Mouse (Mus musculus) hindbrain, embryonic 14.5 days (tissue): ENCODE data around the gene Lekr1. TPM values are rescaled to one million over a fixed set of nuclear protein-coding genes. Genes with fewer than 3 reads are reported as not detected.
A peak's percentile ranks its signal among the peaks of the same experiment; 100 is the strongest.

Experiments used
- ATAC-seq: fragments of 200-750 bp; cut with Nextera tagmentation; 2 replicates; pipeline ENCODE4 v1.8.0; 2017; ENCODE audit warnings: moderate number of reproducible peaks, mild to moderate bottlenecking, moderate TSS enrichment, moderate library complexity; ENCODE audit not compliant: low FRiP score
- DNase-seq: peaks from one replicate; pipeline ENCODE4 v3.0.0-alpha.2; 2015; ENCODE audit warnings: low spot score
- H3K27ac ChIP-seq: fragments of 300-500 bp; sonication (generic); 2 replicates; pipeline ENCODE4 v1.5.1; 2014; ENCODE audit warnings: mild to moderate bottlenecking, moderate library complexity
- H3K27me3 ChIP-seq: fragments of 300-500 bp; sonication (generic); 2 replicates; pipeline ENCODE4 v1.6.1; 2014; ENCODE audit warnings: mild to moderate bottlenecking, low read length, mixed read lengths; ENCODE audit not compliant: control insufficient read depth, insufficient read depth
- H3K36me3 ChIP-seq: fragments of 300-500 bp; sonication (generic); replicated peaks from 2 replicates; pipeline ENCODE4 v1.6.1; 2014; ENCODE audit not compliant: control insufficient read depth, insufficient read depth
- H3K4me1 ChIP-seq: fragments of 300-500 bp; sonication (generic); replicated peaks from 2 replicates; pipeline ENCODE4 v1.6.1; 2014; ENCODE audit warnings: antibody characterized with exemption, low read length, mixed read lengths; ENCODE audit not compliant: control insufficient read depth, insufficient read depth
- H3K4me2 ChIP-seq: fragments of 300-500 bp; sonication (generic); replicated peaks from 2 replicates; pipeline ENCODE4 v1.6.1; 2014; ENCODE audit warnings: mild to moderate bottlenecking, moderate library complexity
- H3K4me3 ChIP-seq: fragments of 300-500 bp; sonication (generic); replicated peaks from 2 replicates; pipeline ENCODE4 v1.5.1; 2014; ENCODE audit warnings: mild to moderate bottlenecking, low read length
- H3K9ac ChIP-seq: fragments of 300-500 bp; sonication (generic); 2 replicates; pipeline ENCODE4 v1.6.1; 2014
- H3K9me3 ChIP-seq: fragments of 300-500 bp; sonication (generic); 2 replicates; pipeline ENCODE4 v1.6.1; 2016; ENCODE audit warnings: low read length; ENCODE audit not compliant: control insufficient read depth
- WGBS: fragments of 180-500 bp; shearing (Covaris S2); extraction: QIAGEN DNeasy Blood & Tissue Kit; methylation state at CpG from one replicate; pipeline ENCODE4 v1.1.7; 2014; 5-methylcytosine and 5-hydroxymethylcytosine counted together
- polyA plus RNA-seq: library from polyadenylated mRNA; unstranded; fragments of >200 nt; fragmentation: Nextera tagmentation; extraction: Ambion mirVana; gene quantifications from 2 replicates; pipeline ENCODE4 v1.2.1, GENCODE M21; 2014

Lekr1 gene
- polyA plus RNA-seq, 1 experiment from 2014 or later = 8.2 TPM

DNA sequence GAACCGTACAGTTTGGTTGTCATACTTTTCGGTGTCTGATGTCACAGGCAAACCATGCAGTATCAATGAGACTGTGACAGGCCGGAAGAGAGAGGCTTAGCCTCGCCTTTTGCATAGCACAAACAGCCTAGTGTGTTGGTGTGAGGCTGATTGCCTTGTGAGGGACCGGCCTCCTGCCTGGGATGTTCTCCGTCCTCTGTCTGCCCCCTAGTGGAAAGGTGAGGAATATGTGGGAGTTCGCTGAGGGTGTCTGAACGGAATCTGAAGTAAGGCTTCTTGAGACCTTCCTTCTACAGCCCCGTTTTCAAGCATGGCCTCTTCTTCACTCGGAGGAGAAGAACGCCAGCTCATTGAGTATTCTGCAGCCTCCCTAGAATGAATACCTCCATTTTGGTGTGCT, 197.3 kb downstream of the Lekr1 start:
- H3K9ac ChIP-seq = peak overlapping the region; percentile 17; the same call in 1 of the 2 replicates
- H3K9me3 ChIP-seq = no peaks in the 10 kb centered on the region
- ATAC-seq (peak; percentile 90), DNase-seq (peak; percentile 89)
- no peak overlapping the region for H3K4me3 ChIP-seq
- H3K4me1 ChIP-seq = peaks cover 37% of the 10 kb centered on the region
- WGBS = 3% methylated on average over 11 of the region's 11 CpGs
- peak overlapping the region; percentile 40 for H3K4me2 ChIP-seq
- H3K27ac ChIP-seq = no peak overlapping the region
- H3K36me3 ChIP-seq = no peaks in the 10 kb centered on the region
- H3K27me3 ChIP-seq = no peaks in the 10 kb centered on the region

DNA sequence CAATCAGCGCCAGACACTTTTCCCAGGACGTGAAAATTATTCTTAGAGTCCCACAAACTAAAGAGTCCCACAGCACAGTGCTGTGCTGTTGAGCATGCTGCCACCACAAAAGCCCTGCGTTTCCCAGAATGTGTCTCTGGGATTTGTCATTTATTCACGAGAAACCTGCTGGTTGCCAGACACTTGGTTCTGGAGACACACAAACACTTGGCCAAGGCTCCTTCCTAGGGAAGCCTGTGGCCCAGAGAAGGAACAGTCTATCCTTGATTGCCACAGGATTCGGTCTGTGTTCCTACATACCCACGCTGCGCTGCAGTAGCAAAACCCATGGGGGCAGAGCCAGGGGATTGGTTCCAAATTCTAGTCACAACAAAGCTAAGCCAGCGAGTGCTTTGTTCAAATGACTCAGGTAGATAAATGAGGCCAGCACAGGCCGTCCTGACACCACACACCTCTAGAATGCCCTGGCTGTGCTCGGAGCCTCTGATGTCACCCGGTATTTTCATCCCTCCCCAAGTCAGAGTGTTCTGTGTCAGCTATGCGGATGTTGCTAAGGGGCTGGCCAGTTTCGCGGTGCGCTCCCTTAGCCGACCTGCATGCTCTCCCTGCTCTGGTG, 197.8 kb downstream of the Lekr1 start:
- H3K27me3 ChIP-seq = no peaks in the 10 kb centered on the region
- no peak overlapping the region for H3K4me3 ChIP-seq
- 52% methylated on average over 16 of the region's 16 CpGs for WGBS
- peak overlapping the region; percentile 17; the same call in 1 of the 2 replicates for H3K9ac ChIP-seq
- ATAC-seq (0 out of 2 replicates have a peak, but pooled peaks have one; percentile 19), DNase-seq (no peak)
- H3K36me3 ChIP-seq = no peaks in the 10 kb centered on the region
- H3K4me2 ChIP-seq = peak overlapping the region; percentile 40
- no peak overlapping the region for H3K27ac ChIP-seq
- H3K9me3 ChIP-seq = no peaks in the 10 kb centered on the region
- peaks cover 31% of the 10 kb centered on the region for H3K4me1 ChIP-seq

DNA sequence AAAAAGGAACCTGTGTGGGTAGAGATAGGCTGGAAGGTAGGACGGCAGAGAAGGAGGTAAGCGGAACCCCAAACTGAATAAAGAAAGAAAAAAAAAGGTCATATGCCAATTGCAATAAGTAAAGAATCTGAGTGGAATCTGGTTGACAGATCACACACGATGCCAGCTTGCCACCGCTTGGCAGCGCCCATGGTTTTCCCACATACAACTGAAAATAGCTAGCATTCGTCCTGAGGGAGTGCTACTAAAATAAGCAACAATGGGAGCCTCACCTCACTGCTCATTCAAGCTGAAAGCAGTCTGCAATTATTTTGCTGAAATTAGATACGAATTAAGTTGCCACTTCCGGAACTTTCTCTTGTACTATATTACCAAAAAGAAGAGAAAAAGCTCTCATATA, 202.9 kb downstream of the Lekr1 start:
- no peaks in the 10 kb centered on the region for H3K27me3 ChIP-seq
- H3K36me3 ChIP-seq = no peaks in the 10 kb centered on the region
- H3K4me3 ChIP-seq = no peak overlapping the region
- ATAC-seq = no peak
- peaks cover 14% of the 10 kb centered on the region for H3K4me1 ChIP-seq
- 86% methylated on average over 8 of the region's 8 CpGs for WGBS
- no peak for DNase-seq
- H3K9ac ChIP-seq = no peak overlapping the region
- H3K9me3 ChIP-seq = no peaks in the 10 kb centered on the region
- H3K27ac ChIP-seq = no peak overlapping the region
- no peak overlapping the region for H3K4me2 ChIP-seq

DNA sequence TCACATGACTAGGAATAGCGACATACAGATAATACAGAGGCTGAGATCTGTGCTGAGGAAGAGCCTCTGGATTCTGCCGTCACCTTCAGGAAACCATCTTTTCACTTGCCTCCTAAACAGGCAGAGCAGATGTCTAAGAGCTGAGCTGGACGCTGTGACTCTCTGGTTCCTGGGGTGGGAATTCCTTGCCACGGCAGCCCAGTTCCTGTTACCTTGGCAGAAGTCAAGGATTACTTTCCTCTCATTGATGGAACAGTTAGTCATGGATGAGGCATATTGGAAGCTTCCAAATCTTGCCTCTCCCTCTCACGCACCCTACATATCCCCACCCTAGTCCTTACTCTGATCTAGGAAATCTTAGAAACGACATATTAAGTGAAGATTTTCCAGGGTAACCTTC, 203.7 kb downstream of the Lekr1 start:
- Histone ChIP-seq H3K9me3 (no peaks in the 10 kb centered on the region), H3K9ac (no peak overlapping the region), H3K36me3 (no peaks in the 10 kb centered on the region), H3K4me3 (no peak overlapping the region), H3K4me1 (peaks cover 10% of the 10 kb centered on the region), H3K27ac (no peak overlapping the region), H3K27me3 (no peaks in the 10 kb centered on the region), H3K4me2 (no peak overlapping the region)
- no peak for ATAC-seq
- WGBS = 83% methylated on average over 6 of the region's 6 CpGs
- DNase-seq = no peak

DNA sequence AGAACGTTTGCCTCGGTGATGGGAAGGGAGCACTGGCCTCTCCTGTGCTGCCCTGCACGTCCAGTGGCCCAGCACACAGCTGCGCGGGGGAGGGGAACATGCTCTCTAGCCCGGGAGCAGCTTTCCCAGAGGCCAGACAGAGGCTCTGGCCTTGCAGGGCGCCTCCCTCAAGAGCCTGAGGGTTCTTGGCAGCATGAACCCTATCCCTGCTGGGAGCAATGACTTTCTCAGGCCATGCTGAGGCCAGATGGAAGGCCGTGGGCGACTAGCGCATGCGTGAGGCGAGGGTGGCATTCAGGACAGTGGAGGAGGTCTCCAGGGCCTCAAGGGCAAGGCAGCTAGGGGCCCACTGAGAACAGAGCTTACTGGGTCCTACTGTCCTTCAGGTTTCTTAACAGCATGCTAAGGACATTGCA, 205.2 kb downstream of the Lekr1 start:
- 0 out of 2 replicates have a peak overlapping the region, but pooled peaks have one; percentile 31 for H3K4me2 ChIP-seq
- WGBS = 4% methylated on average over 12 of the region's 12 CpGs
- peak overlapping the region; percentile 46; the same call in 1 of the 2 replicates for H3K9ac ChIP-seq
- DNase-seq = peak; percentile 31
- H3K4me1 ChIP-seq = peaks cover 10% of the 10 kb centered on the region
- no peaks in the 10 kb centered on the region for H3K9me3 ChIP-seq
- no peak overlapping the region for H3K4me3 ChIP-seq
- no peak overlapping the region for H3K27ac ChIP-seq
- ATAC-seq = peak; percentile 82
- no peaks in the 10 kb centered on the region for H3K36me3 ChIP-seq
- H3K27me3 ChIP-seq = no peaks in the 10 kb centered on the region

DNA sequence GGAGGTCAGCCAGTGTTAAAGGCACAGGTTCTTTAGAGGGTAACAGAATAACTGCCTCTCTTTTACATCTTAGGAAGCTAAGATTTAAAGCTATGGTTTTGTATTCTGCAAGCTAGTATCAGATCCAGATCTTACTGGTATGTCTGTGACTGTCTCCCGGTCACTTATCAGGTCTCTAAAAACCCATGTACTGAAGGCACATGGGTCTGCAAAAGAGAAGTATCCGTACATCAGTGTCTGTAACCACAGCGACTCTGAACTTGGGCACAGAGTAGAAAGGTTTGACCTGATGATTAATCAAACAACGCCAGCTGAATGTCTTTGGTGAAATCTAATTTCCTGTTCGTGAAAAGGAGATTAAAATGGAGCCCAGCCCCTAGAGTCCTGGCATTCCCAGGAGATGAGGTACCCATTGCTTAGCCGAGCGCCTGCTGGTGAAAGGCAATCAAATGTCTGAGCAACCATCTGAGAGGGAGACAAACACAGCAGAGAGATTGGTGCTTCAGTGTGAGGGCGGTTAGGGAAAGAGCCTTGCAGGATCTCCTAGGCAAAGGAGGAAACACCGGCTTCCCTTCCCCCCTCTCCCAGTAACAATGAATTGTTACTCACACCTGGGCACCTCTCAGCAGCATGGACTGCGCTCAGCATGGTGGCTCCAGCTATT, 205.7 kb downstream of the Lekr1 start:
- no peak overlapping the region for H3K4me3 ChIP-seq
- DNase-seq (no peak), ATAC-seq (peak; percentile 36; the same call in 1 of the 2 replicates)
- 26% methylated on average over 10 of the region's 10 CpGs for WGBS
- H3K4me2 ChIP-seq = 0 out of 2 replicates have a peak overlapping the region, but pooled peaks have one; percentile 31
- no peaks in the 10 kb centered on the region for H3K36me3 ChIP-seq
- no peaks in the 10 kb centered on the region for H3K9me3 ChIP-seq
- 0 out of 2 replicates have a peak overlapping the region, but pooled peaks have one; percentile 46 for H3K9ac ChIP-seq
- H3K27ac ChIP-seq = no peak overlapping the region
- H3K27me3 ChIP-seq = no peaks in the 10 kb centered on the region
- peaks cover 10% of the 10 kb centered on the region for H3K4me1 ChIP-seq

DNA sequence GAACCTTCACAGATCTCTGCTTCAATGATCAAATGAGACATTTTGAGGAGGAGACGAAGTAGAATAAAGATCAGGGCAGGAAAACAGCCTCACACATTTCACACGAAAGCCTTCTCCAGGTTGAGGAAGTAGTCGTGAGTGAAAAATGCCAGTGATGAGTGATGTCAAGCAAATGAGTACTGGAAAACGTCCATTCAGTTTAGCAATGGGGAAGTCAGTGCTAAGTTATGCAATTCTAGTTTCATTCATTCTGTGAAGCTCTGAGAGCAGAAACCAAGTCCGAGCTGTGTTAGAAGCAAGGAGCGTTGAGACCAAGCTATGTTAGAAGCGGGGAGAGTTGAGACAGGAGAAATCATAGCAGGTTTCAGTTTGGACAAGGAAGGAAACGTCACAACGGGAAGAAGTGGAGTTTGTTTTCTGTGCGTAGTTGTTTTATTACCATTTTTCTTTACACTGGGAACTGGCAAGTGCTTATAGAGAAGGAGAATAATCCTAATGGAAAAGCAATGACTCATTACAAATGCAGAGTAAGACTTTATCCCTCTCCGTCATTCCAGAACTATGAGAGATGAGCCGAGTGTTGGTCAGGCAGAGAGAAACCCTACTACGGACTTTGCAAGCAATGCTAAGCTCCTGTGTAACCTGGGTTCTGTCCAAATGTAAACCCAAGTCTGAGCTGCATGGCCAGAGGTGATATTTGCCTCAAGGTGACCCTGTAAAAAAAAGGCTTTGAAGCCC, 207.2 kb downstream of the Lekr1 start:
- ATAC-seq = no peak
- 88% methylated on average over 13 of the region's 13 CpGs for WGBS
- no peak overlapping the region for H3K4me3 ChIP-seq
- DNase-seq = no peak
- H3K27me3 ChIP-seq = no peaks in the 10 kb centered on the region
- no peak overlapping the region for H3K9ac ChIP-seq
- no peaks in the 10 kb centered on the region for H3K9me3 ChIP-seq
- H3K36me3 ChIP-seq = no peaks in the 10 kb centered on the region
- no peak overlapping the region for H3K27ac ChIP-seq
- H3K4me1 ChIP-seq = peaks cover 10% of the 10 kb centered on the region
- no peak overlapping the region for H3K4me2 ChIP-seq
